Mouse (Mus musculus) liver, embryonic 14.5 days (tissue): ENCODE measurements around the gene Robo1. TPM values are rescaled to one million over a fixed set of nuclear protein-coding genes. Genes with fewer than 3 reads are reported as not detected.

Experiments
- ATAC-seq: fragments of 200-750 bp; cut with Nextera tagmentation; 2 replicates; pipeline ENCODE4 v1.8.0; 2017; ENCODE audit warnings: moderate number of reproducible peaks, mild to moderate bottlenecking, moderate library complexity; ENCODE audit not compliant: insufficient read depth
- DNase-seq, 3 experiments: peaks; one replicate each; pipeline ENCODE4 v3.0.0-alpha.2; 2012 to 2013; ENCODE audit warnings: low read depth in 3 of 3, low spot score in 3 of 3
- H3K27ac ChIP-seq: fragments of 300-500 bp; sonication (generic); 2 replicates; pipeline ENCODE4 v1.5.1; 2014; ENCODE audit warnings: moderate library complexity, mild to moderate bottlenecking, control low read depth, inconsistent platforms
- H3K27me3 ChIP-seq: fragments of 300-500 bp; sonication (generic); 2 replicates; pipeline ENCODE4 v1.6.1; 2014; ENCODE audit warnings: mild to moderate bottlenecking, low read length, moderate library complexity; ENCODE audit not compliant: control insufficient read depth, insufficient read depth
- H3K36me3 ChIP-seq: fragments of 300-500 bp; sonication (generic); replicated peaks from 2 replicates; pipeline ENCODE4 v1.6.1; 2014; ENCODE audit warnings: low read depth; ENCODE audit not compliant: control insufficient read depth, insufficient read depth
- H3K4me1 ChIP-seq, 2 experiments: fragments of 200-500 bp in 1 of 2; fragments of 300-500 bp in 1 of 2; sonication (generic) in 1 of 2; replicated peaks; 2 replicates each; pipeline ENCODE4 v1.6.1; 2012 to 2014; ENCODE audit warnings: antibody characterized with exemption in 1 of 2, inconsistent platforms in 1 of 2, low read length in 1 of 2; ENCODE audit not compliant: control insufficient read depth in 2 of 2, insufficient read depth in 2 of 2
- H3K4me2 ChIP-seq: fragments of 300-500 bp; sonication (generic); 2 replicates; pipeline ENCODE4 v1.6.1; 2014; ENCODE audit warnings: low read depth, mild to moderate bottlenecking, control low read depth, moderate library complexity
- H3K4me3 ChIP-seq, 2 experiments: fragments of 200-500 bp in 1 of 2; fragments of 300-500 bp in 1 of 2; sonication (generic) in 1 of 2; 2 replicates each; pipeline ENCODE4 v1.5.1; 2012 to 2014; ENCODE audit warnings: low read depth in 2 of 2, low read length in 2 of 2, mild to moderate bottlenecking in 2 of 2, control low read depth in 1 of 2, inconsistent platforms in 1 of 2, moderate library complexity in 1 of 2; ENCODE audit not compliant: insufficient read depth in 1 of 2
- H3K9ac ChIP-seq: fragments of 300-500 bp; sonication (generic); replicated peaks from 2 replicates; pipeline ENCODE4 v1.6.1; 2014; ENCODE audit warnings: mild to moderate bottlenecking, control low read depth, moderate library complexity
- H3K9me3 ChIP-seq: fragments of 300-500 bp; sonication (generic); 2 replicates; pipeline ENCODE4 v1.6.1; 2016; ENCODE audit warnings: low read length, mixed read lengths; ENCODE audit not compliant: control insufficient read depth
- CTCF ChIP-seq: IDR thresholded peaks from 2 replicates; pipeline ENCODE4 v1.5.1; 2016; ENCODE audit warnings: antibody characterized with exemption, low read depth, control low read depth
- EP300 ChIP-seq: IDR thresholded peaks from 2 replicates; pipeline ENCODE4 v1.6.1; 2016; ENCODE audit warnings: antibody characterized with exemption, low read depth
- WGBS: fragments of 180-500 bp; shearing (Covaris S2); extraction: QIAGEN DNeasy Blood & Tissue Kit; methylation state at CpG from one replicate; pipeline ENCODE4 v1.1.7; 2014; ENCODE audit not compliant: insufficient replicate concordance; 5-methylcytosine and 5-hydroxymethylcytosine counted together
- polyA plus RNA-seq, 2 experiments: library from polyadenylated mRNA; depleted of rRNA in 1 of 2; stranded (reverse) in 1 of 2; unstranded in 1 of 2; fragments of >200 nt; fragmentation: Nextera tagmentation in 1 of 2; extraction: Ambion mirVana in 1 of 2; gene quantifications; 2 replicates each; pipeline versions ENCODE4 v1.2.1 to v1.2.3; 2012 to 2014

The Robo1 gene
- polyA plus RNA-seq, 2 experiments: 3.1 to 3.4 TPM

GRCm38 (mm10) chr16:72782171-72782570 lies 474.1 kb downstream of the Robo1 start:
- Histone ChIP-seq H3K4me2 (no peak overlapping the region), H3K4me3 (no peak overlapping the region), H3K36me3 (no peaks in the 10 kb centered on the region), H3K9me3 (no peaks in the 10 kb centered on the region), H3K27ac (no peak overlapping the region), H3K27me3 (no peaks in the 10 kb centered on the region), H3K9ac (no peak overlapping the region), H3K4me1 (no peaks in the 10 kb centered on the region)
- no peak for DNase-seq
- ATAC-seq: no peak
- WGBS: 72% methylated on average over 6 of the region's 6 CpGs
- TF ChIP-seq CTCF (no peak), EP300 (no peak)

- TF ChIP-seq EP300 (no peak), CTCF (no peak)
- Histone ChIP-seq H3K4me2 (no peak overlapping the region), H3K9me3 (no peaks in the 10 kb centered on the region), H3K36me3 (no peaks in the 10 kb centered on the region), H3K27me3 (no peaks in the 10 kb centered on the region), H3K9ac (no peak overlapping the region), H3K27ac (no peak overlapping the region), H3K4me1 (no peaks in the 10 kb centered on the region), H3K4me3 (no peak overlapping the region)
- 55% methylated on average over 6 of the region's 6 CpGs for WGBS
- no peak for DNase-seq
- no peak for ATAC-seq
These were observed 478.0 kb downstream of the Robo1 start for GRCm38 (mm10) chr16:72786079-72786478.

GRCm38 (mm10) chr16:72786636-72787035 lies 478.5 kb downstream of the Robo1 start:
- H3K9ac ChIP-seq: no peak overlapping the region
- H3K4me3 ChIP-seq: no peak overlapping the region
- no peaks in the 10 kb centered on the region for H3K27me3 ChIP-seq
- no peak overlapping the region for H3K27ac ChIP-seq
- H3K4me1 ChIP-seq: no peaks in the 10 kb centered on the region
- ATAC-seq (no peak), DNase-seq (no peak)
- 61% methylated on average over 5 of the region's 5 CpGs for WGBS
- H3K9me3 ChIP-seq: no peaks in the 10 kb centered on the region
- TF ChIP-seq EP300 (no peak), CTCF (no peak)
- H3K36me3 ChIP-seq: no peaks in the 10 kb centered on the region
- no peak overlapping the region for H3K4me2 ChIP-seq

GRCm38 (mm10) chr16:72788017-72788416 lies 479.9 kb downstream of the Robo1 start:
- H3K9me3 ChIP-seq: no peaks in the 10 kb centered on the region
- H3K4me2 ChIP-seq: no peak overlapping the region
- H3K36me3 ChIP-seq: no peaks in the 10 kb centered on the region
- no peak overlapping the region for H3K27ac ChIP-seq
- H3K27me3 ChIP-seq: no peaks in the 10 kb centered on the region
- H3K4me1 ChIP-seq: no peaks in the 10 kb centered on the region
- no peak for ATAC-seq
- no peak overlapping the region for H3K9ac ChIP-seq
- H3K4me3 ChIP-seq: no peak overlapping the region
- TF ChIP-seq EP300: no peak
- TF ChIP-seq CTCF: no peak
- no peak for DNase-seq
- WGBS: 34% methylated on average over 7 of the region's 7 CpGs

GRCm38 (mm10) chr16:72791181-72791705 lies 483.1 kb downstream of the Robo1 start:
- ATAC-seq: no peak

More at GRCm38 (mm10) chr16:72791181-72791705, 483.1 kb downstream of the Robo1 start:
- Histone ChIP-seq H3K4me2 (no peak overlapping the region), H3K36me3 (no peaks in the 10 kb centered on the region), H3K27me3 (no peaks in the 10 kb centered on the region), H3K4me1 (no peaks in the 10 kb centered on the region), H3K4me3 (no peak overlapping the region), H3K27ac (no peak overlapping the region), H3K9me3 (no peaks in the 10 kb centered on the region), H3K9ac (no peak overlapping the region)
- no peak for DNase-seq
- 71% methylated on average over 9 of the region's 9 CpGs for WGBS
- TF ChIP-seq EP300 (no peak), CTCF (no peak)
